Mouse (Mus musculus) kidney, adult 9 months (tissue): ENCODE measurements around the gene Atf3.

ENCODE experiments used
- DNase-seq: peaks from one replicate; pipeline ENCODE4 v3.0.0; 2022

Atf3 gene

GRCm38 (mm10) chr1:191217939-191218338 is at the start of gene Atf3:
TSS of gene Atf3 (minus strand) at chr1:191218039.
- DNase-seq = no peak

GRCm38 (mm10) chr1:191267162-191267561 is 49.3 kb upstream of the Atf3 start:
- DNase-seq = no peak

GRCm38 (mm10) chr1:191263471-191263870 is 45.6 kb upstream of the Atf3 start:
- no peak for DNase-seq

GRCm38 (mm10) chr1:191261861-191262260 is 44.0 kb upstream of the Atf3 start:
- DNase-seq = no peak

- DNase-seq = no peak
Measured at GRCm38 (mm10) chr1:191259661-191260060, 41.8 kb upstream of the Atf3 start.

GRCm38 (mm10) chr1:191259121-191259520 is 41.3 kb upstream of the Atf3 start:
- no peak for DNase-seq

- no peak for DNase-seq
Measured at GRCm38 (mm10) chr1:191258521-191258920, 40.7 kb upstream of the Atf3 start.

GRCm38 (mm10) chr1:191257981-191258380 is 40.1 kb upstream of the Atf3 start:
- DNase-seq = no peak

- no peak for DNase-seq
Measured at GRCm38 (mm10) chr1:191257351-191257771, 39.5 kb upstream of the Atf3 start.

- DNase-seq = peak; percentile 31
Measured at GRCm38 (mm10) chr1:191256566-191257350, 38.9 kb upstream of the Atf3 start.

GRCm38 (mm10) chr1:191256134-191256533 is 38.3 kb upstream of the Atf3 start:
- no peak for DNase-seq

GRCm38 (mm10) chr1:191254448-191254847 is 36.6 kb upstream of the Atf3 start:
- DNase-seq = peak; percentile 36

- DNase-seq = no peak
Measured at GRCm38 (mm10) chr1:191253636-191254035, 35.8 kb upstream of the Atf3 start.

GRCm38 (mm10) chr1:191249975-191250374 is 32.1 kb upstream of the Atf3 start:
- DNase-seq = no peak

GRCm38 (mm10) chr1:191248423-191248822 is 30.6 kb upstream of the Atf3 start:
- no peak for DNase-seq

GRCm38 (mm10) chr1:191247561-191247960 is 29.7 kb upstream of the Atf3 start:
- DNase-seq = no peak

GRCm38 (mm10) chr1:191243855-191244254 is 26.0 kb upstream of the Atf3 start:
- DNase-seq = no peak

- no peak for DNase-seq
Measured at GRCm38 (mm10) chr1:191242065-191242698, 24.3 kb upstream of the Atf3 start.

GRCm38 (mm10) chr1:191241574-191241973 is 23.7 kb upstream of the Atf3 start:
- DNase-seq = no peak

GRCm38 (mm10) chr1:191239602-191240001 is 21.8 kb upstream of the Atf3 start:
- no peak for DNase-seq

GRCm38 (mm10) chr1:191235788-191236542 is 18.1 kb upstream of the Atf3 start:
- DNase-seq = no peak

GRCm38 (mm10) chr1:191234837-191235236 is 17.0 kb upstream of the Atf3 start:
- DNase-seq = no peak

- DNase-seq = no peak
Measured at GRCm38 (mm10) chr1:191230355-191230931, 12.6 kb upstream of the Atf3 start.
